Mouse (Mus musculus) right cerebral cortex, postnatal 10 days (tissue): ENCODE measurements around the gene Fam198b.

Experiments
- DNase-seq, 2 experiments: peaks; one replicate each; pipeline ENCODE4 v3.0.0; 2021; ENCODE audit warnings: low spot score in 2 of 2

The Fam198b gene

DNA sequence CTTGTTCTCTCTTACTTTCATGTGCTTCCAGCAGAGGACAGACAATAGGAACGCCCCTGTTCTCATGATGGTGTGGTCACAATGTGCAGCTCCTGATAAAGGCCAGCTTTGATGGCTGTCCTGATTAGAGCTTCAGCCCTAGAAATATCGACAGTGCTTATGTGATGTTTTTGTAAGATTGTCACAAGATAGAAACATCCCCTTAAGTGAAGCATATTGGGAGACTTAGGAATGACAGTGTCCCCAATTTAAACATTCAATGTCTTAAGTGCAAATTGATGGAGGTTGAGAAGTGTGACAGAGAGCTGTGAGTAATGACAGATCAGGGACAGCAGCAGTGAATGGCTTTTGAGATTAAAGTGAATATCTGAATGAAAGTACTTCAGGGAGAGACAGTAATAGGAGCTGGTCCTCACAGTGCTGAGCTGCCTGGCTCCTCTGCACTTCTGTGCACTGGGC is 99.7 kb downstream of the Fam198b start:
- DNase-seq: no peak

DNA sequence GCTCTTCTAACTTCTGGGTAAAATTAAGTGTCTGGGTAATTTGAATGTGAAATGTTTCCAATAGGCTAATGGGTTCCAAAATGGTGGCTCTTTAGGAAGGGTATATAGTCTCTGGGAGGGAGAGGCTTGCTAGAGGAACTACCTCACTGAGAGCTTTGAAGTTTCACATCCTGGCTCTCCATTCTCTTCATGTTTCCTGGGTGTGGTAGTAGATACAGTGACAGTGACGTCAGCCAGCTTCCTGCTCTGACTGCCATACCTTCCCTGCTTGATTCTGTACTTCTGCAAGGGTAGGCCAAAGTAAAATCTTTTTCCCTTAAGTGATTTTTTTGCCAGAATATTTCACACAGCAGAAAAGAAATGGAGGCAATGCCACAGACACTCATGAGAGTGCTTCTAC is 100.2 kb downstream of the Fam198b start:
- DNase-seq: no peak

GRCm38 (mm10) chr3:79989250-79989649 is 104.9 kb downstream of the Fam198b start:
- DNase-seq: no peak

- DNase-seq: no peak
Observed at GRCm38 (mm10) chr3:79989911-79990310, 105.6 kb downstream of the Fam198b start.

GRCm38 (mm10) chr3:79990480-79990879 is 106.1 kb downstream of the Fam198b start:
- no peak for DNase-seq

DNA sequence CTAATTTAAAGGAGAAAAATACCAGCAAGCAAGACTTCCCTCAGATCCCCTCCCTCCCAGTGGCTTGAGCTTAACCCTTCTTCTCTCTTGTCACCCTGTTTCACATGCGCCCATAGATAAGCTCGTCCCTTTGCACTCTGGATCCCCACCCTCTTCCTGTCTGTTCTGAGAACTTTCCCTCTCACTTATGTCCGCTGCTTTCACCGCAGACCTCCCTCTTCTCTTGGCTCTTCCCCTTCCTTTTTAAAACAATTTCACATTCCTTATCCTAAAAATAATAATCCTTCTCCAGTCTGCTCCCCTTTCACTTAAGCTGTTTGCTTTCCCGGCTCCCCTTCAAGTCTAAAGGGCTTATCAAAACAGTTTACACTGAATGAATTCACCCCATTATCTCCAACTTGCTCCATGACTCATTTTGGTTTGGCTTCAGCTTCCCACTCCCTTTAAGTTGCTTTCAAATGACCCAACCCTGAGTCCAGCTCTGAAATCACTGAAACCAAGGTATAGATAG is 109.8 kb downstream of the Fam198b start:
- DNase-seq: no peak

GRCm38 (mm10) chr3:79995726-79996125 is 111.4 kb downstream of the Fam198b start:
- DNase-seq: no peak
